Mouse (Mus musculus) thymus, adult 2 months (tissue): ENCODE measurements at regions not wholly inside any gene's neighbourhood (a gene's known extent, or its start where the extent isn't known, plus 50 kb on each side); places are given as distances from the start of the nearest gene placed in this dataset.

Experiments
- CTCF ChIP-seq: fragments of 200-500 bp; IDR thresholded peaks from 2 replicates; pipeline ENCODE4 v1.5.1; 2012; ENCODE audit warnings: mild to moderate bottlenecking, control low read depth, low read length, moderate library complexity, borderline replicate concordance; ENCODE audit not compliant: control insufficient read depth, poor library complexity, insufficient read depth; ENCODE audit errors: extremely low read depth
- POLR2A ChIP-seq: fragments of 200-500 bp; IDR thresholded peaks from 2 replicates; pipeline ENCODE4 v1.6.1; 2012; ENCODE audit warnings: mild to moderate bottlenecking, low read length, control low read depth, moderate library complexity; ENCODE audit not compliant: control insufficient read depth, poor library complexity, insufficient read depth; ENCODE audit errors: extremely low read depth

DNA sequence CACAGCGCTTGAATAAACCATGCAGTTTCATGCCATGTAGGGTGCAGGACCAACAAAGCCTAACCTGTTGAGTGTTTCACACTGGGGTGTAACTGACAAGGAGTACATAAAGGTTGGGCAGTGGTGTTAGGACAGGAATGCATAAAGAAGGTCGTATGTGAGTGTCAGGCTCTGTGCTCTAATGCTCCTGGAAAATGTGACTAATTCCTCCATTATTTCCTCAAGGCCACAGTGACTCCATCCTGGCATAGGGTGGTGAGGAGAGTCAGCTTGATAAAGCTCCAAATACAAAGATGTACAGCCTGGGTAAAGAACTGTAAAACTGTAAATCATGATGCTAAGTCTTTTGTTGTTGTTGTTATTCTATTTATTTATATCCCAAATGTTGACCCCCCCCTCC lies 393.1 kb upstream of the Nrp1 start:
- no peak for TF ChIP-seq CTCF
- TF ChIP-seq POLR2A = no peak
